Mouse (Mus musculus): ENCODE measurements around the gene Elane.
A peak's percentile ranks its signal among the peaks of the same experiment; 100 is the strongest.
"Not testable (repeated sequence)": the region's sequence is repeated elsewhere in the genome, so short reads cannot be mapped to it uniquely, and the experiment has no call there.

GRCm38 (mm10) chr10:79892451-79893118 lies 6.5 kb downstream of the Elane start:
- peak; percentile 86 for TF ChIP-seq CTCF (IDR thresholded peaks at IDR 0.05; ENCODE audit: low read depth)
- TF ChIP-seq EP300 (optimal IDR thresholded peaks at IDR 0.05) = not testable (repeated sequence)
